Mouse (Mus musculus) kidney, postnatal 0 days (tissue): Measurements from ENCODE around the gene Slit3. TPM values are rescaled to one million over a fixed set of nuclear protein-coding genes. Genes with fewer than 3 reads are reported as not detected.

Experiments
- ATAC-seq: fragments of 200-750 bp; cut with Nextera tagmentation; replicated peaks from 2 replicates; pipeline ENCODE4 v1.8.0; 2017; ENCODE audit warnings: low read depth, moderate number of reproducible peaks, moderate TSS enrichment, moderate library complexity; ENCODE audit not compliant: low FRiP score
- DNase-seq: peaks from one replicate; pipeline ENCODE4 v3.0.0-alpha.2; 2016; ENCODE audit warnings: low spot score
- H3K27ac ChIP-seq: fragments of 300-500 bp; sonication (generic); 2 replicates; pipeline ENCODE4 v1.5.1; 2014; ENCODE audit warnings: mild to moderate bottlenecking
- H3K27me3 ChIP-seq: fragments of 300-500 bp; sonication (generic); 2 replicates; pipeline ENCODE4 v1.6.1; 2014; ENCODE audit warnings: low read length, mixed read lengths; ENCODE audit not compliant: insufficient read depth
- H3K36me3 ChIP-seq: fragments of 300-500 bp; sonication (generic); 2 replicates; pipeline ENCODE4 v1.6.1; 2014; ENCODE audit warnings: low read length, mixed read lengths; ENCODE audit not compliant: insufficient read depth
- H3K4me1 ChIP-seq: fragments of 300-500 bp; sonication (generic); replicated peaks from 2 replicates; pipeline ENCODE4 v1.6.1; 2014; ENCODE audit warnings: antibody characterized with exemption, low read length, mixed read lengths; ENCODE audit not compliant: insufficient read depth
- H3K4me2 ChIP-seq: fragments of 300-500 bp; sonication (generic); 2 replicates; pipeline ENCODE4 v1.6.1; 2014; ENCODE audit warnings: mild to moderate bottlenecking, low read length, moderate library complexity, mixed read lengths
- H3K4me3 ChIP-seq: fragments of 300-500 bp; sonication (generic); replicated peaks from 2 replicates; pipeline ENCODE4 v1.5.1; 2014; ENCODE audit warnings: low read depth, low read length
- H3K9ac ChIP-seq: fragments of 300-500 bp; sonication (generic); 2 replicates; pipeline ENCODE4 v1.6.1; 2014; ENCODE audit warnings: low read depth, low read length
- H3K9me3 ChIP-seq: fragments of 300-500 bp; sonication (generic); replicated peaks from 2 replicates; pipeline ENCODE4 v1.6.1; 2016; ENCODE audit warnings: low read length, inconsistent platforms, mixed read lengths
- CTCF ChIP-seq: IDR thresholded peaks from 2 replicates; pipeline ENCODE4 v1.5.1; 2016; ENCODE audit warnings: antibody characterized with exemption, low read depth, mild to moderate bottlenecking, moderate library complexity
- WGBS: fragments of 180-500 bp; shearing (Covaris S2); extraction: QIAGEN DNeasy Blood & Tissue Kit; methylation state at CpG from one replicate; pipeline ENCODE4 v1.1.7; 2014; 5-methylcytosine and 5-hydroxymethylcytosine counted together
- polyA plus RNA-seq: library from polyadenylated mRNA; unstranded; fragments of >200 nt; fragmentation: Nextera tagmentation; extraction: Ambion mirVana; gene quantifications from 2 replicates; pipeline ENCODE4 v1.2.1, GENCODE M21; 2015

Slit3 gene
- polyA plus RNA-seq, 1 experiment from 2014 or later, result 6.6 TPM

DNA sequence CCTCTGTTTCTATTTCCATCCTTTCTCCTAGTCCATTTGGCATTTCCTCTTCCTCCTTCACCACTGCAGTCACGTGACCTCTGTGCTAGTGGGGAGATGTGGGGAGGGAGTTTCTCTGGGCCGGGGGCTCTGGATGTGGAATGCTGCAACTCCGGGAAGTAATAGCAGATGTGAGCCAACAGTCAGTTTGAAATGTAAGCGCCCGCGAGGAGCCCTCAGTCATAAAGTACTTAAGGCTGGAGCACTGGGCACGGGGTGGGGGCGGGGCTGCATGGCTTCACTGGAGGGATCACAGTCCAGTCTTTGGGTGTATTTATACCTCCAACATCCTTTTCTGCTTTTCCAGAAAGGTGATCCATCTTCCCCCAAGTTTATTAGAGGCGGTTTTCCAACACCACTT lies 326.9 kb downstream of the Slit3 start:
- no peak overlapping the region for H3K4me2 ChIP-seq
- no peak for ATAC-seq
- no peaks in the 10 kb centered on the region for H3K27me3 ChIP-seq
- 19% methylated on average over 9 of the region's 9 CpGs for WGBS
- DNase-seq, result peak; percentile 50
- peaks cover 10% of the 10 kb centered on the region; the same call in 1 of the 2 replicates for H3K4me1 ChIP-seq
- no peaks in the 10 kb centered on the region for H3K36me3 ChIP-seq
- no peaks in the 10 kb centered on the region for H3K9me3 ChIP-seq
- peak overlapping the region; percentile 0; the same call in 1 of the 2 replicates for H3K27ac ChIP-seq
- no peak overlapping the region for H3K4me3 ChIP-seq
- no peak for TF ChIP-seq CTCF
- no peak overlapping the region for H3K9ac ChIP-seq

DNA sequence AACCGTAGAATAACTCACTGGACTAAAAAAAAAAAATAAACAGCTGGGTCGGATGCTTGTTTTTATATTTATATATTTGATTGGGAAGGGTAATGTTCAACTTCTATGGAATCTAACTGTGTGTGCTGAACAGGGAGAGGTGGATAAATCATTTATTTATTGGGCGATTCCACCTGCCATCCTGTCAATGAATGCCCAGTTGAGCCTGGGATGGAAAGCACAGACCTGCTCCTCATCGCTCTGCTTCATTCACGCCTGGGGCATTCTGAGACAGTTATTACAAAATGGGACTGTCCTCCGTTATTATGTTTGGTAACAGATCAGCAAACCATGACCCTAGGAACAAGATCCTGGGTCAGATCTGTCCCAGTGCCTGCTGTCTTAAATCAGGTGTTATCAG lies 328.2 kb downstream of the Slit3 start:
- Histone ChIP-seq H3K36me3 (no peaks in the 10 kb centered on the region), H3K27me3 (no peaks in the 10 kb centered on the region), H3K9me3 (no peaks in the 10 kb centered on the region), H3K4me2 (no peak overlapping the region), H3K9ac (no peak overlapping the region), H3K4me3 (no peak overlapping the region), H3K4me1 (peaks cover 10% of the 10 kb centered on the region; the same call in 1 of the 2 replicates), H3K27ac (0 out of 2 replicates have a peak overlapping the region, but pooled peaks have one; percentile 0)
- no peak for DNase-seq
- WGBS, result 66% methylated on average over 6 of the region's 6 CpGs
- no peak for TF ChIP-seq CTCF
- ATAC-seq, result peak; percentile 33; the same call in 1 of the 2 replicates

DNA sequence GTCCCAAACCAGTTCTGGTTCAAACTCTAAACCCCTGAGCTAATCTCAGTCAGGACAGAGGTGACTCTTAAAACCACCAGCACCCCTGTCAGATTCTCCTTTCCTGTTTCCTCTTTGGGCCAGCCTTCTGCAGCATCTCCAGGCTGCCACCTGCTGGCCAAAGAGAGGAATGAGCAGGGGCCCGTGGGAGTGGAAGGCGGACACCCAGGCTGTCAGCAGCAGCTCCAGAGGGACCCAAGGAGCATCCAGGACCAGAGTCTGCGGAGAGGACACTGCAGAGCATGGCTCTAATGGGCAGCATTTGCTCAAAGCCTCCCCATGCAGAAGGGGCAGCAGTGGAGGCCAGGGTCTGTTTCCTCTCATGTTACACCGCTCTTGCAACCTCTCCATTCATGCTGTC lies 330.6 kb downstream of the Slit3 start:
- peaks cover 7% of the 10 kb centered on the region; the same call in 1 of the 2 replicates for H3K4me1 ChIP-seq
- H3K9ac ChIP-seq, result no peak overlapping the region
- no peaks in the 10 kb centered on the region for H3K9me3 ChIP-seq
- H3K4me3 ChIP-seq, result no peak overlapping the region
- peak; percentile 86 for DNase-seq
- H3K27ac ChIP-seq, result no peak overlapping the region
- no peaks in the 10 kb centered on the region for H3K36me3 ChIP-seq
- peak; percentile 97 for TF ChIP-seq CTCF
- H3K4me2 ChIP-seq, result no peak overlapping the region
- WGBS, result 30% methylated on average over 4 of the region's 4 CpGs
- peak; percentile 34; the same call in 1 of the 2 replicates for ATAC-seq
- no peaks in the 10 kb centered on the region for H3K27me3 ChIP-seq

DNA sequence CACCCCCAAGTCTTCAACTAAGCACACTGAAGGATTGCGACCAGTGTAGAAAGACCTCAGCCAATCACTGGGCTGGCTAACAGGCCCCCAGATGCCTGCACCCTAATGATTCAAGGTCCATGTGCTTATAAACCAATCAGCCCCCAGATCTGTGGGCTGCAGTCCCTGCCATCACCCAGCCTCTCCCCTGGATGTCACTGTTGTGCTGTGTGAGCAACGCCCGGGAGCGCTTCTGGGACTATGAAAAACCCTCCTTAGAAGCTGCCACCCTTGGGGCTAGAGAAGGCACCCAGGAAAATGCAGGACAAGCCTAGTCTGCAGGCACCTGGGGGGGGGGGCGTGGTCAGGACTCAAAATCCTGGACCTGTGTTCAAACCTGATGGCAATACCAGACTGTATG lies 331.4 kb downstream of the Slit3 start:
- H3K9ac ChIP-seq, result no peak overlapping the region
- peak; percentile 64 for DNase-seq
- peak; percentile 55; the same call in 1 of the 2 replicates for ATAC-seq
- peak; percentile 69 for TF ChIP-seq CTCF
- no peak overlapping the region for H3K4me2 ChIP-seq
- peaks cover 7% of the 10 kb centered on the region; the same call in 1 of the 2 replicates for H3K4me1 ChIP-seq
- no peak overlapping the region for H3K4me3 ChIP-seq
- H3K27me3 ChIP-seq, result no peaks in the 10 kb centered on the region
- H3K9me3 ChIP-seq, result no peaks in the 10 kb centered on the region
- no peak overlapping the region for H3K27ac ChIP-seq
- H3K36me3 ChIP-seq, result no peaks in the 10 kb centered on the region
- WGBS, result 55% methylated on average over 5 of the region's 5 CpGs

DNA sequence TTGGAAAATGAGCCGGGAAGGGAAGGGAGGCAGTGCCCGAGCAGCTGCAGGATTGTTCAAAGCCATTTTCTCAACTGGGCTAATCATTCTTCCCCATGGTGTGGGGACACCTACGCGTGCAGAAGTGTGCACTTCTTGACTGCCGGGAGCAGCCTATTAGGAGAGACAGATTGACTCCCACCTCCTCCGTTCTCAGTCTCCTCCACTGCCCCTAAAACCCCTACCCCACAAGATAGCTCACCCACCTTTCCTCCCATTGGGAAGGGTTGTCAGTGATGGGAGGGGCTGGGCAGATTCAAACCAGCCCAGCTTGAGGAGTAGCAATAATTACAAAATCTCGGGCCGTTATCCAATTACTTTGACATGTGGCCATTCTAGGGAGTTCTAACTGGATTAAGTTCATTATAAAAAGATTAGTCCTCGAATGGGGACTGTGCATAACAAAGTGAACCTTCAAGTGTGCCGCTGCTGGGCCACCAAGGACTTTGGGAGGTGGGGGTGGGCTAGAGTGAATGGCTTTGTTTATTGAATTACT lies 333.2 kb downstream of the Slit3 start:
- Histone ChIP-seq H3K27me3 (no peaks in the 10 kb centered on the region), H3K9me3 (no peaks in the 10 kb centered on the region), H3K27ac (no peak overlapping the region), H3K4me3 (no peak overlapping the region), H3K9ac (no peak overlapping the region), H3K4me1 (no peaks in the 10 kb centered on the region), H3K36me3 (no peaks in the 10 kb centered on the region), H3K4me2 (no peak overlapping the region)
- WGBS, result 29% methylated on average over 10 of the region's 10 CpGs
- TF ChIP-seq CTCF, result no peak
- DNase-seq (no peak), ATAC-seq (no peak)

DNA sequence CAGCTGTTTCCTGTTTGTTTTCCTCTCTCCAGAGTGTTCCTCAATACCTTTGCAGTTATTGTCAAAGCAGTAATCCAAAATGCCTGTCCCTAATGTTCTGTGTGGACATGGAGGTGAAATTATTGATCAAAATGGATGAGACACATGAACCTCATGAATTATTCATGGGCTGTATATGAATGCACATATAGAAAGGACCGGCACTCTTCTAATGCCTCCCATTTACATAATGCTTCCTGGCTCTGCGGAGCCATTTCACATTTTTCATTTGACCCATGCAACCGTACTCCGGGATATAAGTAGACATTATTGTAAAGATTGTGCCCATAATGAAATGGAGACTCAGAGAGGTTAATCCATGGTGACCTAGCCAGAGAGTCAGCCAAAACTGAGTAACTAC lies 333.8 kb downstream of the Slit3 start:
- H3K36me3 ChIP-seq, result no peaks in the 10 kb centered on the region
- no peak overlapping the region for H3K4me2 ChIP-seq
- WGBS, result 79% methylated on average over 4 of the region's 4 CpGs
- TF ChIP-seq CTCF, result no peak
- H3K4me3 ChIP-seq, result no peak overlapping the region
- ATAC-seq (no peak), DNase-seq (no peak)
- no peak overlapping the region for H3K27ac ChIP-seq
- H3K27me3 ChIP-seq, result no peaks in the 10 kb centered on the region
- no peaks in the 10 kb centered on the region for H3K9me3 ChIP-seq
- H3K9ac ChIP-seq, result no peak overlapping the region
- H3K4me1 ChIP-seq, result no peaks in the 10 kb centered on the region

DNA sequence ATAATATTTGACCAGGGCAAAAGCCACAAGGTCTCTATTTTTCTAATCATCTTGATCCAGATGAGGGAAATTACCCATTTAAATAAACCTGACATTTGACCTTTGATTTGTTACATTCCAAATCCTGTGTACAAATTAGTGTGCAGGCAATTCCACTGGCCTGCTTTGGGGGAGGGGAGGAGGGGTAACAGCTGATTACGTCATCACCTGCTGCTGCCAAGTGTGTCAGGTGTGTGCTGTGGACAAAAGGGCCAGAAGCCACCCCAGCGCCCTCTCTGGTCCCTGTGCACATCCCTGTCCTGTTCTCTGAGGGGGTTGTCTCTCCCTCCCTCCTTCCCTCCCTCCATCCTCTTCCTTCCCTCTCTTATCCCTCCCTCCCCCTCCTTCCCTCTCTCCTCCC lies 337.0 kb downstream of the Slit3 start:
- Histone ChIP-seq H3K4me1 (no peaks in the 10 kb centered on the region), H3K27ac (no peak overlapping the region), H3K36me3 (no peaks in the 10 kb centered on the region), H3K9me3 (no peaks in the 10 kb centered on the region), H3K4me2 (no peak overlapping the region), H3K4me3 (no peak overlapping the region), H3K9ac (no peak overlapping the region), H3K27me3 (no peaks in the 10 kb centered on the region)
- ATAC-seq (no peak), DNase-seq (no peak)
- whole genome bisulfite sequencing, result 57% methylated on average over 2 of the region's 2 CpGs
- TF ChIP-seq CTCF, result no peak
